Mouse (Mus musculus): ENCODE data around the gene Zbtb3.
"Not testable (repeated sequence)": the region's sequence is repeated elsewhere in the genome, so short reads cannot be mapped to it uniquely, and the experiment has no call there.

Zbtb3 gene

DNA sequence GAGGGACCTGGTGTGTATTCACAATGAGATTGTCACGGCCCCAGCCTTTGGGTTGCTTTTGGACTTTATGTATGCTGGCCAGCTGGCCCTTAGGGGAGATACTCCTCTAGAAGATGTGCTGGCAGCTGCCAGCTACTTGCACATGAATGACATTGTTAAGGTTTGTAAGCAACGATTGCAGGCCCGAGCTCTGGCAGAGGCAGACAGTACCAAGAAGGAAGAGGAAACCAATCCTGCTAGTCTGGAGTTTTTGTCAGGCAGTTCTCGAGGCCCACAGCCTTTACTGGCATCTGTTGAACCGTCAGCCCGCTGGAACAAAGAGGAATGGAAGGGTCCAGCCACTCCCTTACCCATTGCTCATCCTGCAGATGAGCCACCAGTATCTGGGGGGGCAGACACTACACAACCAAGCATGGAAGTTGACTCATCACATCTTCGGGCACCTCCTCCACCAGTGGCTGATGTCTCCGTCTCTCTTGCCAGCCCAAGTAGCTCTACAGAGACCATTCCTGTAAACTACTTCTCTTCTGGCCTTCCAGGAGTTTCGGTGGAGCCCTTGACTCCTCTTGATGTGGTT is 937 bp downstream of the Zbtb3 start:
- no peak for DNase-seq (ENCODE audit: low read depth, low spot score)

DNA sequence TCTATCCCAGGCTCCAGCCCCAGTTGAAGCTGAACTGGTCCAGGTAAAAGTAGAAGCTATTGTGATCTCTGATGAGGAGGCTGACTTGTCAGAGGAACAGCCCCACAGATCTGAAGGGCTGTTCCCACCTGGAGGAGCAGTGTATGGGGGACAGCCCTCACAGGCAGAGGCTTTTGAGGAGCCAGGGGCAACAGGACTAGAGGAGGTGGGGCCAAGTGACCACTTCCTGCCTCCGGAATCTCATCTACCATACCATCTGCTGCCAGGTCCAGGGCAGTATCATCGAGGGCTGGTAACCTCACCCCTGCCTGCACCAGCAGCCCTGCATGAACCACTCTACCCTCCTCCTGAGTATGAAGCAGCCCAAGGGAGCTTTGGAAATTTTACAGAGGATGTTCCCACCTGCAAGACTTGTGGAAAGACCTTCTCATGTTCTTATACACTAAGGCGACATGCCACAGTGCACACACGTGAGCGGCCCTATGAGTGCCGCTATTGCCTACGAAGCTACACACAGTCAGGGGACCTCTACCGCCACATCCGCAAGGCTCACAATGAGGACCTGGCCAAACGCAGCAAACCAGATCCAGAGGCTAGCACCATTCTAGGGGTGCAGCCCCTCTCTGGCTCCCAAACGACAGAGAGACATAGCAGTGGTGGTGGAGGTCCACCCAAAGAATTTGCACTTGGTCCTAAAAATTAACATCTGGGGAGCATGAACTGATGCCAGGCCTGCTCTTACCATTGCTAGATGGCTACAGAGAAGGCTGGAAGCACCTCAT is 1.7 kb downstream of the Zbtb3 start:
- DNase-seq (ENCODE audit: low read depth, low spot score), result no peak

DNA sequence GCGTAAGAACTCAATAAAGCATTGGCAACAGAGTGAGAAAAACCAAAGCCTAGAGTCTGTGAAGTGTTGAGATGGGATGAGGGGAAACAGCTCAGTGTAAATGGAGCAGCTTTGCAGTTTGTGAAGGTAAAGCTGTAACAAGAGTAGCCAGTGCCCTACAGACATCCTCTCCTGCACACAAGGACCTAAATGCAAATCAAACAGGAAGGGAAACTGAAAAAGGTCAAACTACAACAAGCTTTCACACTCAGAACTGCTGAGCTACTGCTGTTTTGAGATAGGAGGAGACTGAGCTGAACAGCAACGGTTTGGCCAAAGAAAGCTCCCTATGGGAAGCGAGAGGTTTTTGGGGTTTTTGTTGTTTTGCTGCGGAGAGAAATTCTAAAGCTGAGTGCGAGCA is 4.5 kb downstream of the Zbtb3 start:
- DNase-seq (ENCODE audit: low read depth, low spot score), result no peak

DNA sequence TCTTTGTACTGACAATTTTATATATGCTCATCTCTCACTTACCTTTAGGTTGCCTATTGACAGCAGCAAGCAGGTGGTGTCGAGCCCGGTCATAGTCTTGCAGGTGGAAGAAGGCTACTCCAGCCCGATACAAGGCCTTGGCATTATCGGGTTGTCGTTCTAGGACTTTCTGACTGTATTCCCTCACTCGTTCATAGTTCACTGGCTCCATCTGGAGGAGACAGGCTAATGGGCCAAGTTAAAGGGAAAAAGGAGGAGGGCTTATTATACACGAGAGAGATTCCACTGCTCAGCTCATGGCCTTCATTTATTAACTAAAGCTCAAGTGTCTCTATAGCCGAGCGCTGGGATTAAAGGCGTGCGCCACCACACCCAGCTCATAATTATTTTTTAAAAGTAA is 13.5 kb downstream of the Zbtb3 start:
- no peak for DNase-seq (ENCODE audit: low read depth, low spot score)

DNA sequence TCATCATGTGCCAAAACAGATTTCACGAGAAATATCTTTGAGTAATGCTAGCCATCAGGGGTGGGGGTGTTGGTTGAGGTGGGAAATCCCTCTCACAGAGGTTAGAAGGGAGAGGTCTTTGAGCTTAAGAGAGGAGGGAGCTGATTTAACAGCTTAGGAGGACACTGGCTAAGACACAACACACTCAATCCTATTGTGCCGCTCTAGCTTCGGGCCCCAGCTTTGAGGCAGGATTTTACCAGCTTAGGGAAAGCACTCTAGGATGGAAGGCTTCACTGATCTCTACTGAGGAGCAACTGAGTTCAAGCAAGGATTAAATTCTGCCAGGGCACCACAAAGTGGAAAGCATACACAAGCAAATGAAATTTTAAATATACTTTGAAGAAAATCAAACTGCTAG is 14.6 kb downstream of the Zbtb3 start:
- no peak for DNase-seq (ENCODE audit: low read depth, low spot score)

DNA sequence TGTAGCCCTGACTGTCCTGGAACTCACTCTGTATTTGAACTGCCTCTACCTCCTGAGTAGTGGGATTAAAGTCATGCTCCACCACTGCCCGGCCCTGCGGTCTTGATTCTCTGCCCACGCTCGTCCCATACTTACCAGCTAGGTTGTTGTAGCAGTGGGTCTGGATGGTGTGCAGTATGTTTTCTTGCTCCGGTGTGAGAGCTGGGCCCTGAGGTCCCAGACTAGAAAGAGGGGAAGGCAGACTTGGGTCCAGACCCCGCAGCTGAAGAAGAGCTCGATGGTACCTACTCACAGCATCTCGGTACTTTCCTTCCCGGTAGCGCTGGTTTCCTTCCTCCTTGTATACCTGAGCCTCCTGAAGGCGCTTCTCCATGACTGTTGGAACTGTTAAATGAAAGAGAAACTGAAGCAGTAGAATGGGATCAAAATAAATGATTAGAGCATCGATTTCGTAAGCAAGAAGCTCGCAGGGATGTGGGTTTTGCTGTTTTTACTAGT is 16.0 kb downstream of the Zbtb3 start:
- no peak for DNase-seq (ENCODE audit: low read depth, low spot score)

DNA sequence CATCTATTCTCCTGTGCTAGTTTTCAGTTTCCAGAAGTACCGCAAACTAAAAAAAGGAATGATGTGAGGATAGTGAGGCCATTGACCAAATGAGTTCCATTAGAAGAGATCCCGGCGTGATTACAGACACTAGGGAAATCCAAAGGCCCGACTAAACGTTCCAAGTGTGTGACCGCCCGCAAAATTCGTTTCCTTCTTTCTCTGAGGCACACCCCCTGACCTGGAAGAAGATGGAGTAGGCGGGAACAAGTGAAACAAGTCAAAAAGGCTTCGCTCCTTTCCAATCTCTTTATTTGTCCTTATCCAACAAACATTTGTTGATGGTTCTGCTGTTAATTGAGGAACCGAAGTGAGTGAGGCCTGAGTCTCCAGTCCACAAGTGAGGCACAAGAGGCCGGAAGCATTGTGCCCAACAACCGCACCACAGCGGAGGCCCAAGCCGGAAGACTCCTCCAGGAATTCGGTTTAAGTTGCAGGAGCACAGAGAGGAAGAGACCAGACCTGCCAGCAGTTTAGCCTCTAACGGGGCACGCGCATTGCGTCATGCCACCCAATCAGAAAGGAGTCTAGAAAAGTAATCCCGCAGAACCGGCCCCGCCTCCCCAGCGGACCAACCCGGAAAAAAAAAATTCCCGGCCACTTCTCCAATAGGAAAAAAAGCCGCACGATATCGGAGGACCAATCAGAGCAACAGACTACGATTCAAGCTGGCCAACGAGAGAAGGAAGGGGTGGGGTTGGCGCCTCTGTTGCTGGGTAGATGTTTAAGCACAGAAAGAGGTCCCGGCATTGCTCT is 16.6 kb downstream of the Zbtb3 start, which contains the start of gene Ttc9c:
TSS of gene Ttc9c (minus strand) at position 533 of the 795 bp plus-strand sequence.
- DNase-seq (ENCODE audit: low read depth, low spot score), result peak; percentile 99

DNA sequence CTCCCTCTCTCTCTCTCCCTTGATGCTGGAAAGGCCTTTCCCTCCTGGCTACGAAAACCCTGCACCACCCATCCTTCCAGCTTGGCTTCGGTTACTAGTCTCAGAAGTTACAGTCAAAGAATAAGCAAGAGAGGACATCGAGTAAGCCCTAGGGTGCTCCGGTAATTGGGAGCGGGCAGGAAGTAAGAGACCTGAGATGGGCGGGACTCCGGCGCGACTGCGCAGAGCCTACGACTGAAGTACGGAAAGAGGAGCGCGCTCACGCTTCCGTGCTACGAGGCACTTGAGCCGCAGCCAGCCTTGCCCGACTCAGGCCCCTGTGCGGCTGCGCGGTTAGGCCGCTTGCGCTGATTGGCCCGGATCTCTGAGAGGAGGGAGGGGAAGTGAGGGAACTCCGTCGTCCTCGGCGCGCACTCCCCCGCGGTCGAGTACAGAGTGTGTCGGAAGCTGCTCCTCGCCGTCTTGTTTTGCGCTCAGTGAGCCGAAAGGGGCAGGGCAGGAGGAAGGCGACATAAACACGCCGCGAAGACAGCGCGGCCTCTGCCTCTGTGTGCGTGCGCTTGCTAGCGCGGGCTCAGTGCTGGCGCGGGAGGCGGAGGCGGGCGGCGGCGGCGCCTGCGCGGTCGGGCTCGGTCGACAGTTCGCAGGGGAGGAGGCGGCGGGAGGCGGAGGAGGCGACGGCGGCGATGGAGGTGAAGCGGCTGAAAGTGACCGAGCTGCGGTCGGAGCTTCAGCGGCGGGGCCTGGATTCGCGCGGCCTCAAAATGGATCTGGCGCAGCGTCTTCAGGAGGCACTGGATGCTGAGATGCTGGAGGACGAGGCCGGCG is 17.5 kb downstream of the Zbtb3 start, which contains the start of gene Hnrnpul2:
TSS of gene Hnrnpul2 (plus strand) at position 415 of the 828 bp plus-strand sequence.
- peak; percentile 98 for DNase-seq (ENCODE audit: low read depth, low spot score)

DNA sequence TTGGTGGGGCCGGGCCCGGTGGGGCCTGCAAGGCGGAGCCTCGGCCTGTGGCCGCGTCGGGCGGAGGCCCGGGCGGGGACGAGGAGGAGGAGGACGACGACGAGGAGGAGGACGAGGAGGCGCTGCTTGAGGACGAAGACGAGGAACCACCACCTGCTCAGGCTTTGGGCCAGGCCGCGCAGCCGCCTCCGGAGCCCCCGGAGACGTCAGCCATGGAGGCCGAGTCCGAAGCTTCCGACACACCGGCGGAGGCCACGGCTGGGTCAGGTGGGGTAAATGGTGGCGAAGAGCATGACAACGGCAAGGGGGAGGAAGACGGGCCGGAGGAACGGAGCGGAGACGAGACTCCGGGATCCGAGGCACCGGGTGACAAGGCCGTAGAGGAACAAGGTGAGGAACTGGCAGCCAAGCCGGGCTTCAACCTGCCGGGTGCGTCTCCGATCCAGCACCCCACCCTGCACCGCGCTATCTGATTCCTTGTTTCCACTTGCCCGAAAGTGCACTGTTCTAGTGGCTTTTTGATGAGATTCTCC is 18.1 kb downstream of the Zbtb3 start:
- DNase-seq (ENCODE audit: low read depth, low spot score), result no peak

DNA sequence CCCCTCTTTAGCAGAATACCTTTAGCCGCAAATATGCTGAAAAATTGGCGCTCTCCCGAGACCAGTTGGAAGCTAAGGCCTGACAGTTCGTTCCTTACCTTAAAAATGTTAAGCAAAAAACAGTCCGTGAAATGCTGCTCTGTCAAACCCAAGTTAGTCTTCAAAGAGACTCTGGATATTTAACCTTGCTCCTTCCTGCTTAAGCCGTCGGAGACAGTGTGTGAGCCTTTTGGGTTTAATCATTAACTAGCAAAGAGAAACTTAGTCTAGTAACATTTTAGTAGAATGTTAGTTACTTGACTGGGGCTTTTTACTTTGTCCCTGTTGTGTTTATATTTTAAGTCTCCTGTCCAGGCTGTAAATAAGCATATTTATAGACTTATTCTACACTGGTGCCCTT is 18.8 kb downstream of the Zbtb3 start:
- DNase-seq (ENCODE audit: low read depth, low spot score), result no peak

DNA sequence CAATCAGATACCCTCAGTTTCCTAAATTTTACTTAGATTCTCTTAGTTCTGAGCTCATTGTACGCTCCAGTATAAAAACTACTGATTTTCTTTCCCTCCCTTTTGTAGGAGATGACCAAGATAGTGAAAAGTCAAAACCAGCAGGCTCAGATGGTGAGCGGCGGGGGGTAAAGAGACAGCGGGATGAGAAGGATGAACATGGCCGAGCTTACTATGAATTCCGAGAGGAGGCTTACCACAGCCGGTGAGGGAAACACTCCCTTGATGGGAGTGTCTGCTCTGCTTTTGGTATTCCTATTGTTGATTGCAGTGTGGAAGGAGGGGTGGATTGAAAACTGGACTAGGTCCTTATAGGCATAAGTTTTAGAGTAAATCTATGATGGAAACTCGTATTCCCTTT is 20.3 kb downstream of the Zbtb3 start:
- no peak for DNase-seq (ENCODE audit: low read depth, low spot score)

DNA sequence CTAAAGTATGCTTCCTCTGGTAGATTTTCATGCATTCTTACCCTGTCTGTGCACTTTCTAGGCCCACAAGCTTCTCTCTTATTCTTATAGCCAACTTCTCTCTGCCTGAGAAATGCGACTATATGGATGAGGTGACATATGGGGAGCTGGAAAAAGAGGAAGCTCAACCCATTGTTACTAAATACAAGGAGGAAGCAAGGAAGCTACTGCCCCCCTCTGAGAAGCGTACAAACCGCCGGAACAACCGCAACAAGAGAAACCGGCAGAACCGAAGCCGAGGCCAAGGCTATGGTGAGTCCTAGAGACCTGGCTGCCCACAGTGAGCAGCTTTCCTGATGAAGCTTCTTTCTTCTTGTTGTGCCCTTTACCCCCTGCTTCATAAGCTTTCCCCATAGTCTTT is 27.3 kb downstream of the Zbtb3 start, which contains the start of gene AC129217.1:
TSS of gene AC129217.1 (plus strand) at position 114 of the 400 bp plus-strand sequence.
- no peak for DNase-seq (ENCODE audit: low read depth, low spot score)

DNA sequence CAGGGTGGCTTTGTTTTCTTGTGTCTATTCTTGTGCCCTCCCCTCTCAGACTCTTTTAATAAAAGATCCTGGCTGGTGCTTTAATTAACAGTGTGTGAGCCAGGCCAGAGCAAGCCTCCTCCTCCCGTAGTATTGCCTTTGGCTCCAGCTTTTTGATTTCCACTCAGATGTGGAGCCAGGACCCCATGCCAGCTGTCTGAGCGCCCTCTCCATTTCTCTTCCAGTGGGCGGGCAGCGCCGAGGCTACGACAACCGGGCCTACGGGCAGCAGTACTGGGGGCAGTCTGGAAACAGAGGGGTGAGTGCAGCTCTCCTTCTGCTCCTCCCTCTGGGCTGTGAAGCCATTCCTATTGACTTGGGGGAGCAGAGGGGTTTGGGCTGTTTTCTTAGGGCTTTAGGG is 28.3 kb downstream of the Zbtb3 start:
- DNase-seq (ENCODE audit: low read depth, low spot score), result no peak

DNA sequence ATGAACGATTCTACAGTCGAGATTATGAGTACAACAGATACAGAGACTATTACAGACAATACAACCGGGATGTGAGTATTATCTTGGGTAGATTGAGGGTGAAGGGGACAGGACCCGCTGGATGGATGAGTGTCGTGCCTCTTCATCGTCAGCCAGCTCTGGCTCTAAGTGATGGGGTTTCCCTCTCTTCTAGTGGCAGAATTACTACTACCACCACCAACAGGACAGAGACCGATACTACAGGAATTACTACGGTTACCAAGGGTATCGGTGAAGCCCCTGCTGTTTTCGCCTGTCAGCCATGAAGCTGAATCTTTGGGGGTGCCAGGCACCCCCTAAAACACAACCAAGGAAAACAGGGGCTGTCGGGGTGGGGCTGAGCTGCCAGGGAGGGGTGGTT is 28.9 kb downstream of the Zbtb3 start:
- DNase-seq (ENCODE audit: low read depth, low spot score), result no peak

DNA sequence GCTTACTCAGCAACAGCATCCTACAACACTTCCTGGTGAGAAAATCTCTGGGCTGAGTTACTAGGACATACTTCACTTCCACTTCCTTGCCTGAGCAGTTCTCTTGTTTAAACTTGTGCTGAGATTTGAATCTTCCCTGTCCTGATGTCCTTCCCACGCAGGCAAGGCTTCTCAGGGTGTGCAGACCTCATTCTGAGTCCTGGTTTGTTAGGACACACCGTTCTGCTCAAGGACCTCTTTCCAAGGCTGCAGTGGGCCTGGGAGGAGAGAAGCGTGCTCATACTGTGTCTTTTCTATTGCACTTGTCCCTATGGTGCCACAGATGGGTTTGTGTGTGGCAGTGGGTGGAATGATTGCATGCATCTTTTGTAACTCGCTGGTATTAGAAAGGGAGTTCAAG is 30.6 kb downstream of the Zbtb3 start:
- no peak for DNase-seq (ENCODE audit: low read depth, low spot score)

DNA sequence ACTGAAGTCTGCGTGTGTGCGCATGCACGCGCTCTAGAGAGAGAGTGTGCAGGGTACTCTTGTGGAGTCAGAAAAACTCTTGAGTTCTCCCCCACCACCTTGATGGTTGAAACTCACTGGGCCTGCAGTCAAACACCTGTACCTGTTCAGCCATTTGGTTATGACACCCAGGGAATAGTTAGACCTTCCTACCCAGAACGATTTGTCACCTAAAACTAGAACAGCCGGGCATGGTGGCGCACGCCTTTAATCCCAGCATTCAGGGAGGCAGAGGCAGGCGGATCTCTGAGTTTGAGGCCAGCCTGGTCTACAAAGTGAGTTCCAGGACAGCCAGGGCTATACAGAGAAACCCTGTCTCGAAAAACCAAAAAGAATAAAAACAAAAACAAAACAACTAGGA is 34.0 kb downstream of the Zbtb3 start:
- DNase-seq (ENCODE audit: low read depth, low spot score), result not testable (repeated sequence)

DNA sequence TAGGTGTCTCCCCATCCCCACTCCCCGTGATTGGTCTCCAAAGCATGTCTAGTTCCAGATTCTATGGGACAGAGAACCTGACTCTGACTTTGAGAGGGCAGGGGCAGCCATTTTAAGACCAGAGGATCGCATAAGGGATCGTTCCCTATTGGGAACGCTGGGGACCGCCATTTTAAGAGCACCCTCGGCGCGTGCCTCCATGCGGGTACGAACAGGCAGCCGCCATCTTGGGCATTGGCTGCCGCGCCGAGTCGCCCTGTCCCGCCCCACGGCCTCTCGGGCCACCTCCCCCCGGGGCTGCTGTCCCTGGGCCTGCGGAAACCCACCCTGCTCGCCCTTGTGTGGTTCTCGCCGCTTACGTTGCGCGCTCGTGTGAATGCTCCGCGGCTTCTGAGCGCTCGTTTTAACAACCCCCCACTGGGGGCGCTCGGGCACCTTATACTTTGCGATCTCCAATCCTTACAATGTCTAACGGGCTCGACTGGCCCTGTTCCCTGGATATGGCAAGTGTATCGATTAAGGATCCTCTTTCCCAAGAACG is 35.0 kb downstream of the Zbtb3 start, which contains the start of gene Bscl2:
TSS of gene Bscl2 (plus strand) at position 217 of the 541 bp plus-strand sequence.
- DNase-seq (ENCODE audit: low read depth, low spot score), result peak; percentile 77

DNA sequence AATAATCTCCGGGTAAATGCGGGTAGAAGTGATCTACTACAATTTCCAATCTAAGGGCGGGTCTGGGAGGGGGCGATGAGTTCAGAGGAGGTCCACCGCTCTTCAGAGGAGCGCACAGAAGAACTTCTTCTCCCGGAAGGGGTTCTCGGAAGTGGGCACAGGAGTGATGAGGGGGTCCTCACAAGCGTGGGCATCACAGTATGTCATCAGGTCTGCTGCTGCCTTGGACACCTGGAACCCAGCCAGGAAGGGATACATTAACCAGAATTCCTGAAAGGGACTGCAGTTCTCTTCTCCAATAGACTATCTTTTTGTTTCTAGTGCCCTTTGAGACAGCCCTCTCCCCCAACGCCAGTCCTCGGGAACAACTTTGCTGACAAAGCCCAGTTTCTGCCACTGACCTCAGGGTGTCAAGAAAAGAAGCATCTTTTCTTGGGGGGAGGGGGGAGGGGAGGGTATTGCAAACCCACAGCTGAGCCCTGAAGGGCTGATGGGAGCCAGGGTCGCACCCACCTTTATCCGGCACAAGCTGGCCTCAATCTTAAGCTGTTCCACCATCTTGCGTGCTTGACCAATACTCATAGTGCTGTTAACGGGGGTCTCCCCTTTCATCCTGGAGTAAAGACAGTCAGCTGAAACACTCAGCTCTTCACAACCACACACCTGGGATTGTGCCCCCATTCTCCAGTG is 35.8 kb downstream of the Zbtb3 start:
- DNase-seq (ENCODE audit: low read depth, low spot score), result no peak

DNA sequence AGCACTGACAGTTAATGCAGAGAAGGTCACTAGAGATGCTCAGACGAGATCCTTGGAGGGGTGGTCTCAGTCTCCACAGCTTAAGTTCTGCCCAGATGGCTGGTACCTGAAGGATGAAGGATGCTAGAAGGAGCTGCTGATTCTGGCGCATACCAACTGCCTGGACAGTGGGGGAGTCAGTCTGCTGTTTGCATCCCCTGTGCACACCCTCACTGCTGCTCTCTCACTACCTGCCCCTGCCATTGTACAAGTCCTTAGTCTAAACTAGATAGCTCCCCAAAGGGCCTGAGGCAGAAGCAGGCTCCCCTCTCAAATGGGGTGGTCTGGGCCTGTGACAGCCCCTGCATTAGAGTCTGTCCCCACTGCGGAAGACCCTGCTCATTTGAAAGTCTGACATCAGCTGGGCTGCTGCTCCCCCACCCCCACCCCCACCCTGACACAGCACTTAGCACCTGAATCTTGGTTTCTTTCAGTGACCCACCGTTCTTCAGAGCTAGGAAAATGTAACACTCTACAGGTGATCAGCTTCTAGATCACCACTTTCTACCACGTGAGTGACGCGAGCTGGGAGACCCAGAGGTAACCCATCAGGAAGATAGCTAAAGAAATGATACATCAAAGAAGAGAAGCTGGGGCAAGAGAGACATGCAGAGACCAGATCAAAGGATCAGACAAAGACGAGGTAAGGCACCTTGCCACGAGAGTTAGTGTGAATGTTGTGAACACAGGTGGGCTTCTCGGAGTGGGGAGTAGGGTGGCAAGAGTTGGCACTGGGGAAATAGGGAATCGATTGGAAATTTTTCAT is 37.0 kb downstream of the Zbtb3 start, which contains the start of gene Gng3:
TSS of gene Gng3 (minus strand) at position 92 of the 805 bp plus-strand sequence.
- DNase-seq (ENCODE audit: low read depth, low spot score), result peak; percentile 82

Measured in brain, embryonic 18.5 days (tissue).